Mouse (Mus musculus) lung, adult 2 months (tissue): ENCODE measurements at regions not wholly inside any gene's neighbourhood (a gene's known extent, or its start where the extent isn't known, plus 50 kb on each side); places are given as distances from the start of the nearest gene placed in this dataset.
A peak's percentile ranks its signal among the peaks of the same experiment; 100 is the strongest.

Experiments
- CTCF ChIP-seq: fragments of 200-500 bp; IDR thresholded peaks from 2 replicates; pipeline ENCODE4 v1.5.1; 2011; ENCODE audit warnings: mild to moderate bottlenecking, low read length, control low read depth; ENCODE audit not compliant: insufficient read depth
- POLR2A ChIP-seq: fragments of 200-500 bp; IDR thresholded peaks from 2 replicates; pipeline ENCODE4 v1.6.1; 2011; ENCODE audit warnings: low read depth, mild to moderate bottlenecking, control low read depth, low read length, borderline replicate concordance; ENCODE audit errors: extremely low read depth

DNA sequence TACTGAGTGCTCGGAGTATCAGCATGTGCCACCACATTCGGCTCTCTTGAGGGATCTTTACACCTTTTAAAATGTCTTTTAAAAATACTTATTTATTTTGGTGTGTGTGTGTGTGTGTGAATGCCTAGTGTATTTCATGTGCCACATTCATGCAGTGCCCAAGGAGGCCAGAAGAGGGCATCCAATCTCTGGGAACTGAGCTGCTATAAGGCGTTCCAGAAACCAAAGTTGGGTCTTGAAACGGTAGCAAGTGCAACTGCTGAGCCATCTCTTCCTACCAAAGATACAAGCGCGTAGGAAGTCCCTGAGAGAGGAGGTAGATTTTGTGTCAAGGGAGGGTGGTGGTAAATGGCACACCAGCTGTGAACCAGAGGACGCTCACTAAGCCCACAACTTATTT, 57.2 kb upstream of the Osbpl8 start:
- TF ChIP-seq POLR2A (no peak), CTCF (peak; percentile 70)
